Mouse (Mus musculus): Measurements from ENCODE around the gene Chic2.

DNA sequence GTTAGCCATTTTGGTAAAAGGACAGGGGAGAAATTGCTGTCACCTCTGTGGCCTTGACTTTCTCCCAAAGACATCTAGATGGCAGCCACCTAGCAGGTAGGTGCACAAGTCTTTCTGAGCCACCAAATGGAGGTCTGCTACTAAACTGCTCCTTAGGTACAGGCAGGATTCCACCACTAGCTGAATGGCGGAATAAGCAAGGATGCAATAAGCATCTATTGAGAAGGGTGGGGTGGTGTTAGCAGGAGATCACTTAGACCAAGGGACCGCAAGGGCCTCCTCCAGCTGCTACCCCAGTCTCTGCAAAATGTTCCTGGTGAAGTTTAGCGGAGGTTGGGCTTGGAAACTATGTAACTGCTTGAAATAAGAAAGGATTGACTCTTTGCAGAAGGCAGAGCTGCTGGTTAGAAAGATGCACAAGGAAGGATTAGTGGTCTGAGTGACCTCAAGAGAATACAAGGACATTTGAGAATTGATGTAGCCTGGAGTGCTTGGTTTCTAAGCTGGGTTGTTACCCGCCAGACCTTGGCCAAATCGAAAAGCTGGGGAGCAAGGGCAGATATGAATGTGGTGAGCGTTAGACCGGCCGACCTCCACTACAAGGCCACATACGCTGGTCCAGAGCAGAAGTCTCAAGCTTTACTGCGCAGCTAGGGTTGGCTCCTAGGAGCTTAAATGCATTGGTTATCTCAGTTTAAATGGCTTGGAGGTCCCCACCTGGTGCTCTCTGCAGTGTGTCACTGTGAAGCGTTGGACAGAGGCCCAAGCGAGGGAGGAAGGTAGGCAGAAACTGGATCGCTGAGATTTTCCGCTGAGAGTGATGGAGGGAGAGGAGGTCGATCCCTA is 30.2 kb upstream of the Chic2 start:
- TF ChIP-seq CTCF (IDR thresholded peaks at IDR 0.05; ENCODE audit: control insufficient read depth, insufficient read depth, insufficient read length) = no peak
- TF ChIP-seq MYOG (IDR thresholded peaks at IDR 0.05; ENCODE audit: control insufficient read depth, extremely low read depth, insufficient read length) = no peak
- TF ChIP-seq USF1 (IDR thresholded peaks at IDR 0.05; ENCODE audit: low read depth) = no peak
- no peak for TF ChIP-seq MAX (IDR thresholded peaks at IDR 0.05)
- no peak for TF ChIP-seq MYOD1 (IDR thresholded peaks at IDR 0.05; ENCODE audit: control insufficient read depth, insufficient read length, low read depth)
- TF ChIP-seq CEBPB (IDR thresholded peaks at IDR 0.05; ENCODE audit: low read depth) = no peak
- TF ChIP-seq FOSL1 (IDR thresholded peaks at IDR 0.05; ENCODE audit: insufficient read depth, low read length, poor library complexity, severe bottlenecking) = no peak

Data from C2C12 (cell line).